Mouse (Mus musculus) megakaryocyte-erythroid progenitor cell, adult 5-6 weeks (primary cell): ENCODE data around the gene Cntnap1. TPM values are rescaled to one million over a fixed set of nuclear protein-coding genes. Genes with fewer than 3 reads are reported as not detected.
"Not testable (repeated sequence)": the region's sequence is repeated elsewhere in the genome, so short reads cannot be mapped to it uniquely, and the experiment has no call there.

ENCODE experiments used
- ATAC-seq: replicated peaks from 2 replicates; pipeline ENCODE4 v1.8.0; 2016; ENCODE audit warnings: mild to moderate bottlenecking, inconsistent platforms; ENCODE audit not compliant: severe bottlenecking, poor library complexity, low FRiP score, low TSS enrichment
- total RNA-seq, 2 experiments: library from RNA; stranded (forward) in 1 of 2; stranded (reverse) in 1 of 2; fragments of 200-1000, 215-1000 nt in 1 of 2; fragments of >200 nt in 1 of 2; fragmentation: Nextera tagmentation in 1 of 2; gene quantifications; 2 replicates each; pipeline ENCODE4 v1.2.3; 2014 to 2017

Cntnap1 gene
- total RNA-seq (2014; fragmentation: Nextera tagmentation) = not detected in 2 replicates
- total RNA-seq (2017) = 0.15 TPM in 1 of 2 replicates, not detected in the other

DNA sequence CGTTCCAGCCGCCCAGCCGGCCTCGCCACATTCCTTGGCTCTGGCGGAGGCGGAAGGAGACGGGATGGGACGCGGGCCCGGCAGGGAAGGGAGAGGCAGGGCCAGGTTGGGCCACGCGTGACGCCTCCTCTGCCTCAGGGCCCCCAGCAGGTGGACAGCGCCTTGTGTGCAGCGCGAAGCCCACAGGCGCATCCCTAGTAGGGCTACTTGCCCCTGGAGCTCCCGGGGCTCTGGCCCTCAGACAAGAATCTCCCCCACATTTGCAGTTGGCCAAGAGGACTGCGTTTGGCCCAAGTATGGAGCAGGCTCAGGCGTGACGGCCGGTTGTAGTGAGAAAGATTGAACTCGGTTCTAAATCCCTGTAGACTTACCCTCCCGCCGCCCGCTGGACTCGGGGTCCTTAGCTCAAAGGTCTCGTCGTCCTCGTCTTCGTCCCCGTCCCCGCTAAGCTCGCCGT lies at the start of gene Cntnap1:
Gene Cntnap1 (plus strand): TSS at position 170 of the 457 bp plus-strand sequence.
- ATAC-seq = no peak

DNA sequence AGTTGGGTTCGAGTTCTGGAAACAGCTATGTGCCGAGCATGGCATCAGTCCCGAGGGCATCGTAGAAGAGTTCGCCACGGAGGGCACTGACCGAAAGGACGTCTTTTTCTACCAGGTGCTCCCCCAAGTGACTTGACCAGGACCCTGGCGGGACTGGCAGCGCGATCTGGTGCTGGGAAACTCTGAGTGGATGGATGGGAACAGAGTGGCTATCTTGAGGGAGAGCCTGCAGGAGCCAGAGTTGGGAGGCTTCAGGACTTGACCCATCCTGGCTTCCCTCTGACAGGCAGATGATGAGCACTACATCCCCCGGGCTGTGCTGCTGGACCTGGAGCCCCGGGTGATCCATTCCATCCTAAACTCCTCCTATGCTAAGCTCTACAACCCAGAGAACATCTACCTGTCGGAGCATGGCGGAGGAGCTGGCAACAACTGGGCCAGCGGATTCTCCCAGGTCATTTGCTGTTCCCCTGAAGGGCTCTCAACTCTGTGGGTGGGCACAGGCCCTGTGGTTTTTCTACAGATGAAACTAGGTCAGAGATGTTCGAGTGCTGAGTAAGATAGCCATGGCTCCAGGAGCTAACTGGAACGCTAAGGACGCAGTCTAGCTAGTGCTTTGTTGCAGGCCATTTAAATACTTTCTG lies 49.7 kb upstream of the Cntnap1 start:
- ATAC-seq = no peak

DNA sequence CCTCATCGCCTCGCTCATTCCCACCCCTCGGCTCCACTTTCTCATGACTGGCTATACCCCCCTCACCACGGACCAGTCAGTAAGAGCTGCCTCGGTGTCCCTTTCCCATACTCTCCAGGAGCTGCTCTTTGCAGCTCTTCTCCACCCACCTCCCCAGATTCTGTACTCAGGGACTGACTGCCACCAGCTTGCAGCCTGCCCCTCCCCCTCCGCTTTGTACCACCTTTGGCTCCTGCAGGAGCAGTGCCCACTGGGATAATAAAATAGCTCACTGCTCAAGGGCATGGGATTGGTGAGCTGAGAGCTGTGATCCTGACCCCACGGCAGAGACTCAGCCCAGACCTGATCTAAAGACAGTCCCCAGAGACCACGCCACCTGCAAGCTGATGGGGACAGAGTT lies 45.8 kb upstream of the Cntnap1 start:
- not testable (repeated sequence) for ATAC-seq

DNA sequence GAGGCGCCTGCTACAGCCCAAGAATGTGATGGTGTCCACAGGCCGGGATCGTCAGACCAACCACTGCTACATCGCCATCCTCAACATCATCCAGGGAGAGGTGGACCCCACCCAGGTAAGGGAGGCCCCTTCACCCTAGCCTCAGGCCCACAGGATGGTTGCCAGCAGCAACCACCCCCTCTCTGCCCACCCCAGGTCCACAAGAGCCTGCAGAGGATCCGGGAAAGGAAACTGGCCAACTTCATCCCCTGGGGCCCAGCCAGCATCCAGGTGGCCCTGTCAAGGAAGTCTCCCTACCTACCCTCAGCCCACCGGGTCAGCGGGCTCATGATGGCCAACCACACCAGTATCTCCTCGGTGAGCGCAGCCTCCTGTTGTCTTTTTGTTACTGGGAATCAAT lies 45.3 kb upstream of the Cntnap1 start:
- not testable (repeated sequence) for ATAC-seq

DNA sequence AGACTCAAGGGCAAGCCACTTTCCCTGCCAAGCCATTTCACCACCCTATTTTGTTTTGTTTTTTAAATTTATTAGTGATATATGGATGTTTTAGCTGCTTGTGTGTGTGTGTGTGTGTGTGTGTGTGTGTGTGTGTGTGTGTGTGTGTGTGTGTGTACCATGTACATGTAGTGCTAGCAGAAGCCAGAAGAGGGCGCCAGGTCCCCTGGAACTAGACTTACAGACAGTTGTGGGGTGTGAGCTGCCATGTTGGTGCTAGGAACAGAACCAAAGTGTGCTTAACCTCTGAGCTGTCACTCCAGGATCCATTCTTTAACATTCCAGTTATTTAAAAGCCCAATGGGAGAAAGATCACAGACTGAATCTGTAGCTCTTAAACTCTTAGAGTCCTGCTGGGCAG lies 43.2 kb upstream of the Cntnap1 start:
- ATAC-seq = no peak

DNA sequence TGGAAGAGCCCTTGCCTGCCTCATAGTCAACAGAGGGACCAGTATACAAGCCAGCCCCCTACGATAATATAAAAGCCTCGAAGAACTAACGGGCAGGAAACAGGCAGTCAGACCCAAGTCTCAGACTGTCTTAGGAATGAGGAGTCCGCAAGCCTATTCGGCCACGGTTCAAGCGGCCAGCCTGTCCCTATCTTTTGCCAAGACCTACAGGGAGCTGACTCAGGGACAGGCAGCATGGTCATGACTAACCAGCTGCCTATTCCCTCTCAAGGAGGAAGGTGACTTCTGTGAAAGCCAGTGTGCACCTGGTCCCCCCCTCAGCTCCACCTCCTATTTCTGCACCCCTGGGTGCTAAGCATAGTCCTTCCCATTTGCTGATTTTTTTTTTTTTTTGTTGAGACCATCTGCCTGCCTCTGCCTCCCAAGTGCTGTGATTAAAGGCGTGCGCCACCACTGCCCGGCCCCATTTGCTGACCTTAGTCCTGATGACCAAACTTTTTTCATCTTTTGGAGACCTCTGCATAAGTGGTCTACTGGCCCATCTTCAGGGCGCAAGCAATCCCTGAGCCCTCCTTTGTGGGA lies 41.2 kb upstream of the Cntnap1 start:
- no peak for ATAC-seq

DNA sequence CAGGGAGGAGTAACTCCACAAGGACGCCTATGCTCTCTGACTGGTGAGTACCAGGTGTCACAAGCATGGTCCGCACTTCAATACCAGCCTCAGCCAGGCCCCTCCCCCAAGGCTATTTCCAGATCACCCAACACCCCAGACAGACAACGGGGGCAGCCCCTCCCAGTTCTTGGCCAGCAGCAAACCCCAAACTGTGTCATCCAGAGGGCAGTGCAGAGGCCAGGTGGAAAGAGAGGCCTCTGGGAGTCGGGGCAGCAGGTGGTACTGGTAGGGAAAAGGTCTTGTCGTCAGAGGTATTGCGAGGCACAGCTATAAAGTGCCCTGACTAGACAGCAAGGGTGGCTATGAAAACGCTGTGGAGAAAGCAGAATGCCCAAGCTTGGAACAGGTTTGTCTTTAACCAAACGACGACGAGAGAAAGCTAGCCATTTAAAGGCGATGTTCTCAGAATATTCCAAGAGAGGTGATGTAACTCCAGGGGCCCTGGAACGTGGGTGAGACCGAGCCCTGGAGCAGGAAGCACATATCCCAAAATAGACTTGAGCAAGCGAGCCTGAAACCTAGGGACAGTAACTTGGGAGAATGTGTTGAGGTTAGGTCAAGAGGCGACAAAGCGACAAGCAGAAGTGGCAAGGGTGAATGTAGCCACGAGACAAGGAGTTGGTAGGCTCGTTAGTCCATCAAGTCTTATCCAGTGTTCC lies 40.1 kb upstream of the Cntnap1 start:
- ATAC-seq = no peak

DNA sequence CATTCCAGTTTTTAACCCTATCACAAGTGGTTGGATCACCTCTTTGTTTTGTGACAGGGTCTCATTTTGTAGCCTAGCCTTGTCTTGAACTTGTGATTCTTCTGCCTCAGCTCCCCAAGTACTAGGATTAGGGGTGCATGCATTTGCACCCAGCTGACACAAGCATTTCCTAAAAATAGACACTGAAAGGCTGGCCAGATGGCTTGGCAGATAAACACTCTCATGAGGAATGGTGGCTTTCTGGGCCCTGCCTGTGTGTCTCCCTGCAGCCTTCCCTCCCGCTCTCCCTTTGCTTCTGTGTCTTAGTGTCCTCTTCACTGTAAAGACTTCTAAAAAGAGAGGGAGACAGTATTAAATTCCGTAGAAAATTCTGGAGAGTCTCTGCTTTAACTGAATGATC lies 39.1 kb upstream of the Cntnap1 start:
- peak; percentile 50; the same call in 1 of the 2 replicates for ATAC-seq

DNA sequence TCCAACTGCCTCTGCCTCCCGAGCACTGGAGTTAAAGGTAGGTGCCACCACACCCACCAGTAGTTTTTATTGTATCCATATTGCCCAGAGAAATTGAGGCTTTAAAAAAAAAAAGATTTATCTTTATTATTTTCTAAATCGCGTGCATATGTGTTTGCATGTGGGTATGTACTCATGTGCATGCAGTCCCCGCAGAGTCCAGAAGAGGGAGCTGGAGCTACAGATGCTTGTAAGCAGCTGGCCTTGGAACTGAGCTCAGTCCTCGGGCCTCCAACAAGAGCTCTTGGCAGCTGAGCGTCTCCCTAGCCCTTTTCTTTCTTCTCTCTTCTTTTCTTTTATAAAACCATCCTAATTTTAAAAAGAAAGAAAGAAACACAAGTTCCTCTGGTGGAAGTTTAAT lies 38.6 kb upstream of the Cntnap1 start:
- no peak for ATAC-seq

DNA sequence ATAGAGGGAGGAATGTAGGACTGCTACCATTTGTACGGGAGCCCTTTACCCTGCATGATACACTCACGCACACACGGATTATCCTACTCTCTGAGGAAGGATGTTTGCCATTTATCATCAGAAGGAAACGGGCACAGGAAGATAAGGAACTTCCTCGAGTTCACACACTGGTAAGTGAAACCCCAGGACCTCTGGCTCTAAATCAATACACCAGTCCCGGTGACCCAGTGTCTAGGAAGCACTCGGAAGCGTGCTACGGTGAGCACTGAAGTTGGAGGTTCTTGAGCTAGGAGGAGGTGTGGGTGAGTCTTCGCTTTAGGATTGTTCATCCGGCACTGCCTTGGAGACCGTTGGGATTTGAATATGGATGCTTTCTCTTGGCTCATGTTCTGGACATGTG lies 37.3 kb upstream of the Cntnap1 start:
- no peak for ATAC-seq

DNA sequence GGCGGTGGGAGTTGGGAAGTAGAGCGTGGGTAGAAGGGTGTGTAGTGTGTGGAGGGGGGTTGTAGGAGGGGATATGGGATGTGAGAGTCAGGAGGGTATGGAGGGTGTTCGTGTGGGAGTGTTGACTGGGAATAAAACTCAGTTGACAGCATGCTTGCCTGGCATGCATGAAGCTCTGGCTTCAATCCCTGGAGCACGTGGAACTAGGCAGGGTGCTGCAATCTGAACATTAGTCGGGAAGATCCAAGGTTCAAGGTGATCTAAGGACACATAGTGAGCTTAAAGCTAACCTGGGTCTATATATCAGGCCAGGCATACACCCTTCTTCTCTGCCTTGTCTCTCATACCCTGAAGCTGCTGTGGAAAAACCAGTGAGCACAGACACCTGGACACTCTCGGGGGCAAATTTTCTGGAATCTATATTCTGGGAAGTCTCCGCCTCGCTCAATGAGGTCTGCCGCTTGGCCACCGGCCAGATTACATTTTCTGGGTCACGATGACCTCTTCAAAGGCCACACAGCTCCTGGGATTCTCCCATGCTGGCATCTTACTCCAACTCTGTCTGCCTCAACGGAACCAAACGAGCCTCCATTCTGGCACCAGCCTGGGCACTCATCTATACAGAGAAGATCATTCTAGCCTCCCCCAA lies 36.0 kb upstream of the Cntnap1 start:
- no peak for ATAC-seq

DNA sequence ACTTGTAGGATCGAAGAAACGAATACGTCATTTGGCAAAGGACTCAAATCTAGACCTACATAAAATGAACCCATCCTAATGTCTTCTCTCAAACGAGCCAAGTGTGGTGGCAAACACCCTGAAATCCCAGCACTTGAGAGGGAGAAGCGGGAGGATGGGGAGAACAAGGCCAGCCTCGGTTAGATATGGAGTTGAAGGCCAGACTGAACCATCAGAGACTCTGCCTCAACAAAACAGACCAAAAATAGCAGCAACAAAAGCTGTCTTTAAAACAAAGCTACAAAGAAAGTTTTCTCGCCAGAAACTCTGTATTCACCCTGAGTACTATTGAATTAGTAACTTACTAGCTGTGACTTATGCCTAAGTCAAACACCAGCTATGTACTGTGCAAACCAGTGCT lies 33.3 kb upstream of the Cntnap1 start:
- ATAC-seq = no peak

DNA sequence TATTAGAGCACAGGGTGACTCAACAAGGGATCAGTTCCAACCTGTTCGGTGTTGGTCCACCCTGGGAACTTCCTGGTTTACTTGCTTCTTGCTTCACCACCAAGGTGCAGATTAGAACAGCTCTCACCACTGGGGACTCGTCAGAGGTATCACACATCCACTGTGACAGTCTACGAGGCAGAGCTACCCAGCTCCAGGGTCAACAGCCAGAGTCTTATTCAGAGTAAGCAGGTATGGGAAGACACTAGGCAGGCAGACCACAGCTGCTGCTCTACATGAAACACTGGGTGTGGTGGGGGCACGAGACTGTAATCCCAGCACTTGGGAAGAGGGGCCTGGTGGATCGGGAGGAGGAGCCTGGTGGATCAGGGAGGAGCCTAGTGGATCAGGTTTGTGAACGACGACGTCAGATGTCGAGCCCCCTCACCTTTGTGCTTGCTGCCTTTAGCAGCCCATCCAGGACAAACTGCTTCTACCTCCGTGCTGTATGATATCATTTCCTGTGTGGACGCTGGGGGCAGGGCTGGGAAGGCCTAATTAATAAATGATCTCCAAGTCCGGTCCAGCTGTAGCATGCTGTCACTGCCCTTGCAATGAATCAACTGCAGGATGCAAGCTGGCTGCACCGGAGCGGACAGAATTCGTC lies 31.7 kb upstream of the Cntnap1 start:
- no peak for ATAC-seq

DNA sequence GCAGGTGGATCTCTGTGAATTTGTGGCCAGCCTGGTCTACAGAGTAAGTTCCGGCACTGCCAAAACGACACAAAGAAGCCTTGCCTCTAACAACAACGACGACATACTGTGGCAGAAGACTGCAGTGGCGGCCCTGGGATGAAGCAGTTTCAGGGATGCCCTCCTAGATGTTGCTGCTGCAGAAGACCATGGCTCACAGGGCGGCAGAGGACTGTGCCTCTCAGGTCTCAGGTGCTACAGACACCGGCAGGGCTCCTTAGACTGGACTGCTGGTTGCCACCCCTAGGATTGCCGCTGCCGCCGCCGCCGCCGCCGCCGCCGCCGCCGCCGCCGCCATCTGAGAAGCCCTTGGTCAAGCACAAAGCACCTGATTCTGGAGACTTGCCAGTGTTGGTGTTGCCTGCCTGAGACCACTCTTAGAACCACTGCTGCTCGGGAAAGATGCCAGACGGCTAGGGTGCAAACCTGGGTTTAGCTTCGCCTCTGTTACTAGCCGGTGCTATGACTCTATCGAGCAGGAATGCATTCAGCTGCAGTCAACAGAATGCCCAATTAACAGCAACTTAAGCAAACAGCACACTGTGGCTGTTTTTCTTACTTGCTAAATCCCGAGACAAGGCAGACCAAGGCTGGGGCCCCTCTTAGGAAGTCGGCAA lies 30.0 kb upstream of the Cntnap1 start:
- ATAC-seq = no peak

DNA sequence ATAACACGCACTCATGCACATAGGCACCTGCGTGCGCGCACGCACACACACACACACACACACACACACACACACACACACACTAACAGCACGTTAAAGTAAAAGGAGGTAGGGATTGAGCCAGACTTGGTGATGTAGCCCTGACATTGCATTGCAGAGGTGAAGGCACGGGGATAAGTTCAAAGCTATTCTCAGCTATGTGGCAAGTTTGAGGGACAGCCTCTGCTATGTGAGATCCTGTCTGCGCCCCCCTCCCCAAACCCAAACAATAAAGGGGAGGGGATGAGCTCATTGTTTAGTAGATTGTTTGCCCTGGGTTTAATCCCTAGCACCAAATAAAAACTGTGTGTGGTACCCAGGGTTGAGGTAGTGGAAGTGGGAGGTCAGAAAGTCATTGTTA lies 29.2 kb upstream of the Cntnap1 start:
- no peak for ATAC-seq

DNA sequence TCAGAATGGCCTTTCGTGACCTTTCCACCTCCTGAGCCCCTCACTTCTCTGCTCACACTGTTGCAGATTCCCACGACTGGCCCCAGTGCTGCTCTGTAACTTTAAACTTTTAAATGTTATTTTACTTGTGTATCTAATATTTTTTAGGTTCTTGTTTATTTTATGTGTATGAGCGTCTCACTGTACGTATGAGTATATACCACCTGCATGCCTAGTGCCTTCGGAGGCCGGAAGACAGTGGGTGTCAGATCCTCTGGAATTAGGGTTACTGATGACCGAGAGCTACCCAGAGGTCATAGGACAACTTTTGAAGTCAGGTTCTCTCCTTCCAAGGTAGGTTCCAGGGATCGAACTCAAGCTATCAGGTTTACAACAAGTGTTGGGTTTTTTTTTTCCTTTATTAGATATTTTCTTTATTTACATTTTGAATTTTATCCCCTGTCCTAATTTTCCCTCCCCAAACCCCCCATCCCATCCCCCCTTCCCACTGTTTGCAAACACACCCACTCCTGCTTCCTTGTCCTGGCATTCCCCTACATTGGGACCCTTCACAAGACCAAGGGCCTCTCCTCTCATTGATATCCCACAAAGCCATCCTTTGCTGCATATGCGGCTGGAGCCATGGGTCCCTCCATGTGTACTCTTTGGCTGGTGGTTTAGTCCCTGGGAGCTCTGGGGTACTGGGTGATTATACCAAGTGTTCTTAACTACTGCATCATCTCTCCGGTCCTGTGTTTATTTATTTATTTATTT lies 27.9 kb upstream of the Cntnap1 start:
- no peak for ATAC-seq

DNA sequence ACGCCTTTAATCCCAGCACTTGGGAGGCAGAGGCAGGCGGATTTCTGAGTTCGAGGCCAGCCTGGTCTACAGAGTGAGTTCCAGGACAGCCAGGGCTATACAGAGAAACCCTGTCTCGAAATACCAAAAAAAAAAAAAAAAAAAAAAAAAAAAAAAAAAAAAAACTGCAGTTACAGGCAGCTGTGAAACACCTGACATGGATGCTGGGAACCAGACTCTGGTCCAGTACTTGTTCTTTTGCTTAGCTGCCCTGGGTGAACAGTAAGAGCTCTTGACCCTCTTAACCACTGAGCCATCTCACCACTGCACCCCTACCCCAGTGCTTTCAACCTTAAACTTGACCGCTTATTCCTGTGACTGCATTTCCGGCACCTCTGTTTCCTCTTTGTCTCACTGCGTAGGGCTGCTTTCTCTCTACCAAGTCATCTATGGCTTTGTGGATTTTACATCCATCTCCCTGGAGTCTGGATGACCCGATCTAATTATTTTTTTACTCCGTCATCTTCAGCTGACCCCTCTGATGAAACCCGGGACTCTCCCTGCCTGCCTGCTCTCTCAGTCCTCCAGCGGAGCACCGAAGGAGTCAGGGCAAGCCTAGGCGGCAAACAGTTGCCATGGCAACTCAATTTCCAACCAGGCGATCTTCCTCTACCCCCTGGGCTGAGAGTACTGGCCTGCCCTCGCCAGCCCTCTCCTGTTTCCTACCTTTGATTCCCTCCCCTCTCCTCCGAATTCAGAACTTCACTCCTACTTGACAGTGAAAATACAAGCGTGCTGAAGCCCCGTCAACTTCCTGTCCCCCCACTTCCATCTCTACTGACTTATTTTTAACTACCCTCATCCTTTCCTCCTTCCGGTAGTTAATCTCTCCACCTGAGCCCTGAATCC lies 26.7 kb upstream of the Cntnap1 start:
- ATAC-seq = no peak

DNA sequence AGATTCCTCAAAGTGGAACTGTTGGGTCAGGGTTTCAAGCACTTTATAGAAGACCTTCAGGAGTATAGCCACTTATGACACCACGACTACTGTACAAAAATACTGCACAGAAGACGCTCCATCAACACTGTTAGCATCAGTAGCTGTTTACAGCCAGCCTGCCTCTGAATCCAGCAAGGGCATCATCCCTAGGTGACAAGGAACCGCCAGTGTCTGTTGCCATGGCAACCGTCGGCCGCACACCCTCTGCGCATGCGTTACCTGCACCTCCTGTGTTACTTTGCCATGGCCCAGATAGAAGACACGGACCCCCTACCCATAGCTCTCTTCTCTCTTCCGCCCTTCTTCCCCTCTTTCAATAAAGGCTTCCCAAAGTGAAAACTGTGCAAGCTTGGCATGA lies 23.9 kb upstream of the Cntnap1 start:
- ATAC-seq = no peak
